Mouse (Mus musculus) hindbrain, embryonic 14.5 days (tissue): ENCODE results near the gene Ppfia3. TPM values are rescaled to one million over a fixed set of nuclear protein-coding genes. Genes with fewer than 3 reads are reported as not detected.

ENCODE experiments used
- ATAC-seq: fragments of 200-750 bp; cut with Nextera tagmentation; 2 replicates; pipeline ENCODE4 v1.8.0; 2017; ENCODE audit warnings: moderate number of reproducible peaks, mild to moderate bottlenecking, moderate TSS enrichment, moderate library complexity; ENCODE audit not compliant: low FRiP score
- DNase-seq: peaks from one replicate; pipeline ENCODE4 v3.0.0-alpha.2; 2015; ENCODE audit warnings: low spot score
- H3K27ac ChIP-seq: fragments of 300-500 bp; sonication (generic); 2 replicates; pipeline ENCODE4 v1.5.1; 2014; ENCODE audit warnings: mild to moderate bottlenecking, moderate library complexity
- H3K27me3 ChIP-seq: fragments of 300-500 bp; sonication (generic); 2 replicates; pipeline ENCODE4 v1.6.1; 2014; ENCODE audit warnings: mild to moderate bottlenecking, low read length, mixed read lengths; ENCODE audit not compliant: control insufficient read depth, insufficient read depth
- H3K36me3 ChIP-seq: fragments of 300-500 bp; sonication (generic); replicated peaks from 2 replicates; pipeline ENCODE4 v1.6.1; 2014; ENCODE audit not compliant: control insufficient read depth, insufficient read depth
- H3K4me1 ChIP-seq: fragments of 300-500 bp; sonication (generic); replicated peaks from 2 replicates; pipeline ENCODE4 v1.6.1; 2014; ENCODE audit warnings: antibody characterized with exemption, low read length, mixed read lengths; ENCODE audit not compliant: control insufficient read depth, insufficient read depth
- H3K4me2 ChIP-seq: fragments of 300-500 bp; sonication (generic); replicated peaks from 2 replicates; pipeline ENCODE4 v1.6.1; 2014; ENCODE audit warnings: mild to moderate bottlenecking, moderate library complexity
- H3K4me3 ChIP-seq: fragments of 300-500 bp; sonication (generic); replicated peaks from 2 replicates; pipeline ENCODE4 v1.5.1; 2014; ENCODE audit warnings: mild to moderate bottlenecking, low read length
- H3K9ac ChIP-seq: fragments of 300-500 bp; sonication (generic); 2 replicates; pipeline ENCODE4 v1.6.1; 2014
- H3K9me3 ChIP-seq: fragments of 300-500 bp; sonication (generic); 2 replicates; pipeline ENCODE4 v1.6.1; 2016; ENCODE audit warnings: low read length; ENCODE audit not compliant: control insufficient read depth
- WGBS: fragments of 180-500 bp; shearing (Covaris S2); extraction: QIAGEN DNeasy Blood & Tissue Kit; methylation state at CpG from one replicate; pipeline ENCODE4 v1.1.7; 2014; 5-methylcytosine and 5-hydroxymethylcytosine counted together
- polyA plus RNA-seq: library from polyadenylated mRNA; unstranded; fragments of >200 nt; fragmentation: Nextera tagmentation; extraction: Ambion mirVana; gene quantifications from 2 replicates; pipeline ENCODE4 v1.2.1, GENCODE M21; 2014

Gene Ppfia3
- polyA plus RNA-seq, 1 experiment from 2014 or later: 29.8 TPM

DNA sequence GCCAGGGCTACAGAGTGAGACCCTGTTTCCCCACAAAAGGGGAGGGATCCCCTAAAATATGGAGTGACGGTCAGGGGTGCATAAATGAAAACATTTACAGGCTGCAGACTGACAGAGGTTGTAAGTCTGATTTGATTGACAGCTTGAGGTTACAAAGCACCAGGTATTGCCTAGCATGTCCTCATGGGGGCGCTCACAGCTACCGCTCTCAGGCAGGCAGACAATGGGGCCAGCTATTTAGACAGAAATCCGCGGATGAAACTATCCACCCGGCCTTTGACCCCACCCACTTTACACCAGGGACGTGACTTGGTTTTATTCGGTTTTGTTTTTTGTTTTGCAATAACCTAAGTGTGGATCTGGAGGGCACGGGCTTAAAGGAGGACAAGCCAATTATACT is 57.4 kb downstream of the Ppfia3 start:
- no peak overlapping the region for H3K9ac ChIP-seq
- no peak overlapping the region for H3K27ac ChIP-seq
- no peak overlapping the region for H3K4me3 ChIP-seq
- H3K4me2 ChIP-seq: no peak overlapping the region
- no peaks in the 10 kb centered on the region; the same call in none of the 2 replicates for H3K36me3 ChIP-seq
- ATAC-seq (0 out of 2 replicates have a peak, but pooled peaks have one; percentile 19), DNase-seq (peak; percentile 49)
- no peaks in the 10 kb centered on the region for H3K9me3 ChIP-seq
- no peaks in the 10 kb centered on the region for H3K27me3 ChIP-seq
- 11% methylated on average over 9 of the region's 9 CpGs for WGBS
- H3K4me1 ChIP-seq: peaks cover 14% of the 10 kb centered on the region; the same call in 1 of the 2 replicates

DNA sequence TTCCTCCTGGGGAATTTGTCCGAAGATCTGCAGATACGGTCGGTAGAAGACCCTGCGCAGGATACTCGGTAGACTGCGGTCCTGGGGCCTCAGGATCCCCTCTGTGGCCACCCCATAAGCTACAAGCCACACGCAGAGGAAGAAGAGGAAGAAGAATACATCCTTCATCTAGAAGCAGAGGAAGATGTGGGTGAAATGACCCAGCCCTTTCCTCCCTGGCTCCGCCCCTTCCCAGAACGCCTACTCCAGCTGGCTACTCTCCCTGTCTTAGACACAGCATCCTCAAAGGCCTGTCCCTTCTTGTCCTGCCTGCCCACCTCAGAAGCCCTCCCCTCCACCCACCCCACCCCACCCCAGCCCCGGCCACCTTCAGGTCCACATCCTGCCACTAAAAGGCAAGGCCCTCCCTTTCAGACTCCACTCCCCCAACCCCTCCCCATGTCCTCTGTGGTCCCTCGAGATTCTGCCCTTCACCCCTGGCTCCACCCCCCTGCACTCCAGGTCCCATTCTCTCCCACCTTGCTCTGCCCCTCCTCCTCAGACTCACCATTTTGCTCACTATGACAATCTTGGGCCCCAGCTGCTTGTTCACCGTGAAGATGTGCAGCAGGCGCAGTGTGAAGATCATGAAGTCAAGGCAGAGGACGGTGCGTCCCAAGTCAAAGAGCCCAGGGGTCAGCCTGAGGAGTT is 58.1 kb downstream of the Ppfia3 start:
- Histone ChIP-seq H3K4me3 (no peak overlapping the region), H3K9ac (no peak overlapping the region), H3K4me1 (peaks cover 14% of the 10 kb centered on the region; the same call in 1 of the 2 replicates), H3K27me3 (no peaks in the 10 kb centered on the region), H3K4me2 (no peak overlapping the region), H3K27ac (no peak overlapping the region), H3K36me3 (no peaks in the 10 kb centered on the region; the same call in none of the 2 replicates), H3K9me3 (no peaks in the 10 kb centered on the region)
- 64% methylated on average over 15 of the region's 15 CpGs for WGBS
- ATAC-seq: no peak
- no peak for DNase-seq

DNA sequence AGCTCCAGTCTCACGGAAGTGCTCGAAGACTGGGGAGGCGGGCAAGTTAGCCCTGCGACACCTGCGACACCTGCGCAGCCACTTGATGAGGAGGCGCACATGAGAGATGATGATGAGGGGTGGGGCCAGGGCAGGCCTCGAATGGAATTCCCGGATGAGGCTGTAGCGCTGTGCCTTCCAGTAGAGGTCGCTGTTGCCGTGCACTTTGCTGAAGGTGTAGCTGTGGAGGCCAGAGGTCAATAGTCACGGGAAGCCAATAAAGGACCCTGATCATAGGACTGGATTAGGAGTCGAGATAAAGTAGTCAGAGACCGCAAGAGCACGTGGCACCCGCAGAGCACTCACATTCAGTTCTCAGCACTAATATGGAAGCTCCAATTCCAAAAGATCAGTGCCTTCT is 61.5 kb downstream of the Ppfia3 start:
- peak; percentile 69 for DNase-seq
- H3K4me3 ChIP-seq: peak overlapping the region; percentile 17
- 3% methylated on average over 17 of the region's 17 CpGs for WGBS
- H3K27me3 ChIP-seq: no peaks in the 10 kb centered on the region
- no peak overlapping the region for H3K27ac ChIP-seq
- no peaks in the 10 kb centered on the region; the same call in none of the 2 replicates for H3K36me3 ChIP-seq
- H3K9ac ChIP-seq: peak overlapping the region; percentile 37; the same call in 1 of the 2 replicates
- peaks cover 11% of the 10 kb centered on the region; the same call in 1 of the 2 replicates for H3K4me1 ChIP-seq
- peak; percentile 55 for ATAC-seq
- H3K9me3 ChIP-seq: no peaks in the 10 kb centered on the region
- H3K4me2 ChIP-seq: peak overlapping the region; percentile 43

DNA sequence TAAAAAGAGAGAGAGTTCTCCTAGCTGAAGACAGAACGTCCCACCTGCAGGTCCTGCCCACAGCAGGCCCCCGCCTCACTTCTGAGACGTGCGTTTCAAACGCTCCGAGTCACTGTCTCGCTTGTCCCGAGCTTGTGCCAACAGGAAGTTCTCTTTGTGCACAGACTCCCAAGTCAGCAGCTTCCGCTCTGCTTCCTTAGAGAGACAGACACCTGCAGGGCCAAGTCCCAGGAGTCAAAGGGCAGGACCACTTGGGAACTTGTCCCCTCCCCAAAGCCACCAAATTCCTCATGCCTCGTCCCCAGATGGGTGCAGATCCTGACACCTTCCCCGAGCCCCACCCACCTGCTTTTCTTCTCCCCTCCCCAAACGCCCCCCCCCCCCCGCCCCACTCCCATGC is 62.0 kb downstream of the Ppfia3 start:
- H3K9me3 ChIP-seq: no peaks in the 10 kb centered on the region
- H3K27me3 ChIP-seq: no peaks in the 10 kb centered on the region
- DNase-seq (no peak), ATAC-seq (no peak)
- WGBS: 11% methylated on average over 13 of the region's 13 CpGs
- peaks cover 11% of the 10 kb centered on the region; the same call in 1 of the 2 replicates for H3K4me1 ChIP-seq
- peak overlapping the region; percentile 17 for H3K4me3 ChIP-seq
- H3K9ac ChIP-seq: peak overlapping the region; percentile 37; the same call in 1 of the 2 replicates
- peak overlapping the region; percentile 43 for H3K4me2 ChIP-seq
- no peak overlapping the region for H3K27ac ChIP-seq
- no peaks in the 10 kb centered on the region; the same call in none of the 2 replicates for H3K36me3 ChIP-seq

DNA sequence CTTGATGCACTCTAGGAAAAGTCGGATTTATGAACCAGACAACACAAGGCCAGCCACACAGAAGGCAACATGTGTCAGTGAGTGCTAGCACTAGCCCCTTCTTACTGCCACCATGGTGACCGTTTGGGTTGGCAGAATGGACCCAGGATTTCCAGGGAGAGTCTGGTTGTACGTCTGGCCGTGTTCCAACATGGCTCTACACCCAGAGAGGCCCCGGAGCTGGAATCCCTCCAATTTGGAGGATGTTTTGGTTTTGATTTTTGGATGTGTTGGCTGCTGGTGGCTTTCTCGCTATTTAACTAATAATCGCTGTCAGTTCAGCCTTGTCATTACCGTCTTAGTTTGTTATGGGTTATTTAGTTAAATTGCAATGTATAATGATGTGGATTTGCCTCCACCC is 64.2 kb downstream of the Ppfia3 start:
- Histone ChIP-seq H3K4me1 (peaks cover 11% of the 10 kb centered on the region; the same call in 1 of the 2 replicates), H3K4me3 (no peak overlapping the region), H3K27ac (no peak overlapping the region), H3K9ac (no peak overlapping the region), H3K27me3 (no peaks in the 10 kb centered on the region), H3K4me2 (no peak overlapping the region), H3K9me3 (no peaks in the 10 kb centered on the region), H3K36me3 (no peaks in the 10 kb centered on the region; the same call in 1 of the 2 replicates)
- ATAC-seq (no peak), DNase-seq (peak; percentile 68)
- 60% methylated on average over 8 of the region's 8 CpGs for WGBS

DNA sequence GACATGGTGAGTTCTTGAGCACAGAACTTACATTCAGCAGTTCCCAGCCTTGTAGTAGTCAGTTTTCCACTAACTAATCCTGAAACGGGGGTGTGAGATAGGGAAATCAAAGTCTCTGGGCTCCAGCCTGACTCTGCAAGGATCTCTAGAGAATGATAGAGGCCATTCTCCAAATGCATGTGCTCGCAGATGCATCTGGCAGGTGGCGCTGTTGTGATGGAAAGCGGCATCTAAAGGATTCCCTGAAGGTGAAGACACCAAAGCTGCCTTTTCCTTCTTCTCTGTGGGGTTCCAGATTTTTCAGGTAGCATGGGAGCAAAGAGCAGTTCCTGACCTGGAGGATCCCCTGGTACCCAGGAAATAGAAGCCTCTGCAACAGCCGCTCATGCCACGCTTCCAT is 66.5 kb downstream of the Ppfia3 start:
- Histone ChIP-seq H3K36me3 (no peaks in the 10 kb centered on the region; the same call in 1 of the 2 replicates), H3K9ac (0 out of 2 replicates have a peak overlapping the region, but pooled peaks have one; percentile 25), H3K27ac (no peak overlapping the region), H3K9me3 (no peaks in the 10 kb centered on the region), H3K27me3 (peaks cover 3% of the 10 kb centered on the region; the same call in 1 of the 2 replicates), H3K4me1 (peaks cover 10% of the 10 kb centered on the region; the same call in 1 of the 2 replicates), H3K4me2 (no peak overlapping the region), H3K4me3 (no peak overlapping the region)
- WGBS: 13% methylated on average over 6 of the region's 6 CpGs
- ATAC-seq (no peak), DNase-seq (peak; percentile 68)

DNA sequence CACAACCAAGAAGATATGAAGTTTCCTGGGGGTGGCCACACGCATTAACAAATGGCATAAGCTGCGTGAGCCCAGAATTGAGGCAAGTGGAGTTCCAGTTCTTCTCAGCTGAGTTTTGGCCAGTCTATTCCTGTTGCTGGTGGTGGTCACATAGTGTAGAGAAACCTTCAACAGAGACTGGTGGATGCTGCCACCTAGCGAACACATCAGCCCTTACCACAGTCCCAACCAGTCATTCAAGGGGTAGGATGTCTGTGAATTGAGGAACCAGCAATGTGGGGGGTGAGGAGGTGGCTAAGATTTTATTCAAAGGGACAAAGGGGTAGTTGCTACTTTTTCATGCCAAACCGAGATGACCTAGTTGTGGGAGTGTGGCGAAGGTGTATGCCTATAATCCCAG is 67.1 kb downstream of the Ppfia3 start:
- H3K4me1 ChIP-seq: peaks cover 5% of the 10 kb centered on the region; the same call in 1 of the 2 replicates
- H3K4me2 ChIP-seq: no peak overlapping the region
- H3K4me3 ChIP-seq: no peak overlapping the region
- no peak overlapping the region for H3K27ac ChIP-seq
- DNase-seq (peak; percentile 78), ATAC-seq (peak; percentile 70; the same call in 1 of the 2 replicates)
- H3K36me3 ChIP-seq: no peaks in the 10 kb centered on the region; the same call in 1 of the 2 replicates
- H3K9ac ChIP-seq: no peak overlapping the region
- no peaks in the 10 kb centered on the region for H3K9me3 ChIP-seq
- H3K27me3 ChIP-seq: peaks cover 3% of the 10 kb centered on the region; the same call in 1 of the 2 replicates
- WGBS: 11% methylated on average over 5 of the region's 5 CpGs

DNA sequence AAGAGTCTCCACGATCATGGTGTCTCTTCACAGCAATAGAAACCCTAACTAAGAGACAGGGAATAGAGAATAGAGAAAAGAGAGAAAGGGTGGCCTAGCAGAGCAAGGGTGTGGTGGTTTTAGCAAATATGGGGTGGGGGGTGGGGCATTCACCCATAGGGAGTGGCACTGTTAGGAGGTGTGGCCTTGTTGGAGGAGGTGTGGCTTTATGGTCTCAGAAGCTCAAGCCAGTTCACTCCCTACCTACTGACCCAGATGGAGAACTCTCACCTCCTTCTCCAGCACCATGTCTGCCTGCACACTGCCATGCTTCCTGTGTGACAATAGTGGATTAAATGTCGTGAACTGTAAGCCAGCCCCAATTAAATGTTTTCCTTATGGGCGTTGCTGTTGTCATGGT is 69.3 kb downstream of the Ppfia3 start:
- H3K27me3 ChIP-seq: peaks cover 3% of the 10 kb centered on the region; the same call in 1 of the 2 replicates
- H3K9ac ChIP-seq: no peak overlapping the region
- H3K4me1 ChIP-seq: 0 out of 2 replicates have a peak, but pooled peaks cover 4% of the 10 kb centered on the region
- H3K4me3 ChIP-seq: no peak overlapping the region
- DNase-seq: no peak
- ATAC-seq: no peak
- no peak overlapping the region for H3K27ac ChIP-seq
- no peaks in the 10 kb centered on the region for H3K36me3 ChIP-seq
- no peak overlapping the region for H3K4me2 ChIP-seq
- 68% methylated on average over 3 of the region's 3 CpGs for WGBS
- no peaks in the 10 kb centered on the region for H3K9me3 ChIP-seq

DNA sequence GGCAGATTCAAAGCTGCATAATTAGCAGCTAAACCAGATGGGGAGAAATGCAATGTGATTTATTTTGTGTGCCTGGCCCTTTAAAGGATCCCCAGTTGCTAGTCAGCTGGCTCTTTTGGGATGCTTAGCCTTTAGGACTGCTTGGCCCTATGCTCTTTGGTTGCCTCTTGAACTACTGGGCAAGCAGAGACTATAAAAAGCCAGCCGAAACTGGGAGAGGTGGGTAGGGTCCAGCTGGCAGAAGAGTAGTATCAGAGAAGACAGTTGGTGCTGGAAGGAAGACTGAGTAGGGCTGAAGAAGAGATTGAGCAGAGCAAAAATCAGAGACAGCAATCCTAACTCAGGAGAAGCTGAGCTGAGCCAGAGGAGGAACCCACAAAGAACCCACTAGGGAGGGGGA is 70.2 kb downstream of the Ppfia3 start:
- no peak overlapping the region for H3K9ac ChIP-seq
- 79% methylated on average over 1 of the region's 1 CpGs for WGBS

More for the DNA sequence above, 70.2 kb downstream of the Ppfia3 start:
- Histone ChIP-seq H3K4me2 (no peak overlapping the region), H3K9me3 (no peaks in the 10 kb centered on the region), H3K4me3 (no peak overlapping the region), H3K36me3 (no peaks in the 10 kb centered on the region), H3K27ac (no peak overlapping the region), H3K27me3 (peaks cover 3% of the 10 kb centered on the region; the same call in 1 of the 2 replicates), H3K4me1 (0 out of 2 replicates have a peak, but pooled peaks cover 4% of the 10 kb centered on the region)
- no peak for ATAC-seq
- no peak for DNase-seq
